Mouse (Mus musculus) small intestine, adult 2 months (tissue): ENCODE results near the gene Esyt3. TPM values are rescaled to one million over a fixed set of nuclear protein-coding genes. Genes with fewer than 3 reads are reported as not detected.

Experiments used
- H3K27ac ChIP-seq: fragments of 200-500 bp; 2 replicates; pipeline ENCODE4 v1.5.1; 2012; ENCODE audit warnings: low read depth, low read length, control low read depth, inconsistent platforms; ENCODE audit not compliant: insufficient read depth
- H3K27me3 ChIP-seq: fragments of 200-500 bp; 2 replicates; pipeline ENCODE4 v1.6.1; 2012; ENCODE audit warnings: mild to moderate bottlenecking, moderate library complexity, low read length, inconsistent platforms; ENCODE audit not compliant: control insufficient read depth, insufficient read depth
- H3K36me3 ChIP-seq: fragments of 200-500 bp; 2 replicates; pipeline ENCODE4 v1.6.1; 2012; ENCODE audit warnings: mild to moderate bottlenecking, low read length, control low read depth, inconsistent platforms; ENCODE audit not compliant: control insufficient read depth, insufficient read depth
- H3K4me1 ChIP-seq: fragments of 200-500 bp; 2 replicates; pipeline ENCODE4 v1.6.1; 2012; ENCODE audit warnings: low read length, inconsistent platforms, mixed read lengths; ENCODE audit not compliant: control insufficient read depth, insufficient read depth, insufficient read length
- H3K4me3 ChIP-seq: fragments of 200-500 bp; 2 replicates; pipeline ENCODE4 v1.5.1; 2012; ENCODE audit warnings: low read depth, mild to moderate bottlenecking, control low read depth, inconsistent platforms, low read length, moderate library complexity
- CTCF ChIP-seq: fragments of 200-500 bp; IDR thresholded peaks from 2 replicates; pipeline ENCODE4 v1.5.1; 2012; ENCODE audit warnings: low read depth, mild to moderate bottlenecking, control low read depth, inconsistent platforms, low read length, moderate library complexity, mixed read lengths; ENCODE audit not compliant: insufficient replicate concordance, insufficient read length; ENCODE audit errors: extremely low read depth
- POLR2A ChIP-seq: fragments of 200-500 bp; IDR thresholded peaks from 2 replicates; pipeline ENCODE4 v1.6.1; 2012; ENCODE audit warnings: low read depth, mild to moderate bottlenecking, control low read depth, inconsistent platforms, low read length, moderate library complexity
- WGBS: fragments of 180-500 bp; shearing (Covaris S2); methylation state at CpG from one replicate; pipeline ENCODE4 v1.1.7; 2018; 5-methylcytosine and 5-hydroxymethylcytosine counted together
- polyA plus RNA-seq: library from polyadenylated mRNA; depleted of rRNA; stranded (reverse); fragments of >200 nt; gene quantifications from 2 replicates; pipeline ENCODE4 v1.2.3, GENCODE M21; 2012; rRNA removed

Esyt3 gene
- polyA plus RNA-seq, result 0.23 and 0.24 TPM in 2 replicates

GRCm38 (mm10) chr9:99357921-99358692, at the start of gene Esyt3:
Esyt3 (minus strand) TSS chr9:99358557.
- H3K27me3 ChIP-seq, result peaks cover 21% of the 10 kb centered on the region
- WGBS, result under 1% methylated on average over 66 of the region's 66 CpGs
- H3K27ac ChIP-seq, result no peak within 1 kb of the TSS
- H3K36me3 ChIP-seq, result no peaks in the 10 kb centered on the region
- TF ChIP-seq CTCF (no peak), POLR2A (no peak)
- peak within 1 kb of the TSS; percentile 52 for H3K4me3 ChIP-seq
- peaks cover 11% of the 10 kb centered on the region for H3K4me1 ChIP-seq

GRCm38 (mm10) chr9:99401288-99401974, 43.1 kb upstream of the Esyt3 start:
- Histone ChIP-seq H3K36me3 (no peaks in the 10 kb centered on the region), H3K4me1 (0 out of 2 replicates have a peak, but pooled peaks cover 3% of the 10 kb centered on the region), H3K27me3 (no peaks in the 10 kb centered on the region), H3K27ac (no peak overlapping the region), H3K4me3 (no peak overlapping the region)
- no peak for TF ChIP-seq CTCF
- TF ChIP-seq POLR2A, result no peak
- WGBS, result 71% methylated on average over 9 of the region's 9 CpGs

DNA sequence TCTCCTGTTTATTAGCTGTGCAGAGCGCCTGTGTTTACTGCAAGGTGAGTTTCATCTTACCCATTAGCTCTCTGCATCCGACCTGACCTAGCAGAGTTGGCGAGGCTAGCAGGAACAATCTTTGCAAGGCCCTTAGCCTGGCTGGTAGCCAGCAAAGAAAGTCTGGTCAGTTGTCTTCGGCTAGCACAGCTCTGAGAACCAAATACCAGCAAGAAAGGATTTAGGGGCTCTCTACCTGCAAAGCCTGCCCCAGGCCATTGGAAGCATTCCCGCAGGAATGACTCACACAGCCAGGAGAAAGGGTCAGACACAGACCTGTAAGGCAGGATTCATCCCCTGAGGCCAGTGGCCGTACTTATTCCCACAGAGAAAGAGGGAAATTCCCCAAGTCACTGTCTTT, 42.4 kb upstream of the Esyt3 start:
- no peak overlapping the region for H3K27ac ChIP-seq
- no peak overlapping the region for H3K4me3 ChIP-seq
- H3K27me3 ChIP-seq, result no peaks in the 10 kb centered on the region
- no peak for TF ChIP-seq POLR2A
- no peaks in the 10 kb centered on the region for H3K36me3 ChIP-seq
- 0 out of 2 replicates have a peak, but pooled peaks cover 3% of the 10 kb centered on the region for H3K4me1 ChIP-seq
- 59% methylated on average over 6 of the region's 6 CpGs for WGBS

DNA sequence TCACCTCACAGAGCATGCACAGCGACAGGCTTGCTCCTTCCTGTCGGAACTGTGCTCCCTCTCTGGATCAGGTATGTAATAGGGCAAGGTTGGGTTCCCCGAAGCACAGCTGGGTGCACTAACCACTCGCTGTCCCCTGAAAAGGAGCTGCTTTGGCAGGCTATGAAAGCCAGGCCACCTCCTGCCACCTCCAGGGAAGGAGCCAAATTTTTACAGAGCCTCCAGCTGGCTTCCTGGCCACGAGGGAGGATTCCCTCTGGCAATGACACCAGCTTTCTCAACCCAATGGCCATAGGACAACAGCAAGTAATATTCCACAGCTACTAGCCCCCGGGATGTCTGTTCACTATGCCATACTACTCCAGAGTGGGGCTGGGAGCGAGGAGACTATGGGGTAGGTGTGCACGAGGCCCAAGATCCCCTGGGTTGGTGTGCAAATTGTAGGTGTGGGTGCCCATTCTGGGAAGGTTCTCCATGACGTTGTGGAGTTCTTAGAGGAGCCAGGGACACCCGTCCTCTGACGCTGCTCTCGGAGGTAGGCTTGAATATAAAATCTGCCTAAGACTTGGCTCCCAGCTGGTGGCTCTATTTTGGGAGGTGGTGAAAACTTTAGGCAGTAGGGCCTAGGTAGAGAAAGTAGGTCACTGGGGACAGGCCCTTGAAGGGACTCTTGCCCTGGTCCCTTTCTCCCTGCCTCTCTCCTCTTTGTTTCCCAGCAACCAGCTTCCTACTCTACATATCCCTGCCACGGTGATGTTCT, 38.9 kb upstream of the Esyt3 start:
- 85% methylated on average over 13 of the region's 13 CpGs for WGBS
- no peaks in the 10 kb centered on the region for H3K27me3 ChIP-seq
- H3K27ac ChIP-seq, result no peak overlapping the region
- TF ChIP-seq CTCF (no peak), POLR2A (no peak)
- no peak overlapping the region for H3K4me3 ChIP-seq
- H3K36me3 ChIP-seq, result no peaks in the 10 kb centered on the region
- 0 out of 2 replicates have a peak, but pooled peaks cover 3% of the 10 kb centered on the region for H3K4me1 ChIP-seq

GRCm38 (mm10) chr9:99394366-99394765, 36.0 kb upstream of the Esyt3 start:
- Histone ChIP-seq H3K4me3 (no peak overlapping the region), H3K4me1 (peaks cover 4% of the 10 kb centered on the region; the same call in 1 of the 2 replicates), H3K36me3 (no peaks in the 10 kb centered on the region), H3K27me3 (no peaks in the 10 kb centered on the region), H3K27ac (no peak overlapping the region)
- no peak for TF ChIP-seq CTCF
- TF ChIP-seq POLR2A, result no peak
- 88% methylated on average over 11 of the region's 11 CpGs for WGBS

DNA sequence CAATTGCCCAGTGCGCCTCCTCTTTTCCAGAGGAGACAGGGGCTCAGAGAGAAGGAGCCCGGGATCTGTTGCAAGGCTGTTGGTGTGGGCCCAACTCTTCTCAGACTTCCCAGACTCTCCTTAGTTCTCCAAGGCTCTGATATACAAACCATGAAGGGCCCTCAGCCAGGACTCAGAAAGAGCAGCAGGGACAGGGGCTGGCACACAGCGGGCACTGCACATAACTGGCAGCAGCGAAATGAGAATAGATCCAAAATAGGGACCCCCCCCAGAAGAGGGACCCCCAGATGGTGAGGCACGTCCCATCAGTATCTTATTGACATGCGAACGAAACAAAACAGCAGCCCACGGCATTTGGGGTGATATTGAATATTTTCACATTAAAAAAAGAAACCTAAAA, 34.8 kb upstream of the Esyt3 start:
- H3K4me3 ChIP-seq, result no peak overlapping the region
- TF ChIP-seq POLR2A (no peak), CTCF (no peak)
- 91% methylated on average over 8 of the region's 8 CpGs for WGBS

DNA sequence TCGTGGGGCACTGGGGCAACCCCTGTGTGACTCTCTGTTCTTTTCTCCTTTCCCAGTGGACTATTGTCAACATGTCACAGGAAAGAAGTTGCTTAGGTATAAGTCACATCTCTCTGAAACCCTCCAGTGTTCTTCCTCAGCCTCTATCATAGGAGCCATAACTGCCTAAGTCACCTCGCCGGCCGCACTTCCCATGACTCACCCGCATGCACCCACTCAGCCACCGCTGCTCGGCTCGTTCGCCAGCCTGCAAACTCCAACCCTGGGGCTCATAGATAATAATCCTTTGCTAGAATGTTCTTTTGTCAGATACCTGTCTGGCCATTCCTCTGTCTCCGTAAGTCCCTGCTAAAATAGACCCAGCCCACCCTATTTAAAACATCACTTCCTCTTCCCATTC, 33.2 kb upstream of the Esyt3 start:
- Histone ChIP-seq H3K36me3 (no peaks in the 10 kb centered on the region), H3K27me3 (no peaks in the 10 kb centered on the region), H3K4me3 (no peak overlapping the region), H3K4me1 (peaks cover 4% of the 10 kb centered on the region; the same call in 1 of the 2 replicates), H3K27ac (no peak overlapping the region)
- WGBS, result 96% methylated on average over 10 of the region's 10 CpGs
- TF ChIP-seq POLR2A (no peak), CTCF (no peak)

More for the DNA sequence above, 34.8 kb upstream of the Esyt3 start:
- H3K36me3 ChIP-seq, result no peaks in the 10 kb centered on the region
- H3K4me1 ChIP-seq, result peaks cover 4% of the 10 kb centered on the region; the same call in 1 of the 2 replicates
- H3K27me3 ChIP-seq, result no peaks in the 10 kb centered on the region
- no peak overlapping the region for H3K27ac ChIP-seq
